Mouse (Mus musculus) left cerebral cortex, postnatal 4 days (tissue): Measurements from ENCODE around the gene Tgif1. TPM values are rescaled to one million over a fixed set of nuclear protein-coding genes. Genes with fewer than 3 reads are reported as not detected.

Source experiments
- DNase-seq: peaks from one replicate; pipeline ENCODE4 v3.0.0-alpha.2; 2022
- intact Hi-C: fragments of 180-260 bp; cut with DNase I; formaldehyde crosslinking; loops from one replicate; pipeline ENCODE4 v1.15.1; 2025
- microRNA-seq: library from miRNA; unstranded; fragments of <30 nt; microRNA quantifications from one replicate; pipeline ENCODE4 v1.2.0, GENCODE M21; 2022
- total RNA-seq, 2 experiments: library from RNA; stranded (reverse); gene quantifications; 2 replicates each; pipeline ENCODE4 v1.2.3; 2021

Tgif1 gene
- total RNA-seq, 2 experiments from 2014 or later = 3.2 to 3.3 TPM

DNA sequence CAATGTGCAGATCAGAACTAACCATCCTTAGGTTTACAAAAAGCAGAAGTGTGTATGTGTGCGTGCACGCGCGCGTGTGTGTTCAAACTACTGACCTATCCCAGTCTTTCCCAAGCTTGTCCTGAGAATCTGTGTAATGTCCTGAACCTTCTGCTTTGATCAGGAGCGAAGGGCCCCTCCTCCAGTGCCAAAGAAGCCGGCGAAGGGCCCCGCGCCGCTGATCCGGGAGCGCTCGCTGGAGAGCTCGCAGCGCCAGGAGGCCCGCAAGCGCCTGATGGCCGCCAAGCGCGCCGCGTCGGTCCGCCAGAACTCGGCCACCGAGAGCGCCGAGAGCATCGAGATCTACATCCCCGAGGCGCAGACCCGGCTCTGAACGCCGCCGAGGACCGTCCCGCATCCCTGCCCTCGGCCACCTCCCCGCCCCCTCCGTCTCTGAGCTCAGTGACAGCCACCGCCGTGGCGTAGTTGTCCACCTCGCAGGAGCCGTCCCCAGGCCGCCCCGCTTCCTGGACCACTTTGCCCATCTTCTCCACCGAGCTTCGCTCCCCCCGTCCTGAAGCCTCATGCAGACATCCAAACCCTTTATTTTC is 35.4 kb downstream of the Tgif1 start:
- intact Hi-C loops = no loop called here
- DNase-seq = peak; percentile 9

GRCm38 (mm10) chr17:70815001-70815400 is 38.3 kb downstream of the Tgif1 start:
- intact Hi-C loops = no loop called here
- no peak for DNase-seq

- no peak for DNase-seq
- intact Hi-C loops = no loop called here
Observed at GRCm38 (mm10) chr17:70810795-70811194, 42.6 kb downstream of the Tgif1 start.

DNA sequence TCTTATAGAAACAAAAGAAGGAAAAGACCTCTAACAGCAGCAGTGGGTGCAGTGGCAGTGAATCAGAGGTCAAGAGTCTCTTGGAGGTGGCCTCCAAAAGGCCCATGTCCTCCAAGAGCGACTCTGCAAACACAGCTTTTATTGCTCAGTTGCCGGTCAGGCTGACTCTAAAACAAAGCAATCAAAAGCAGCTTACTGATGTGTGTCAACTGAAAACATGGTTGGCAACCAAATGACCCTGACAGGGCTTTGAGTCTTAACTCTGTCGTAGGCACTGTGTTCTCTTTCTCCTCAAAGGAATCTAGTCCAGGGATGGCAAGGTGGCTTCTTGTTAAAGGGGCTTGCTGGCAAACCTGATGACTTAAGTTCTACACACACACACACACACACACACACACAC is 43.6 kb downstream of the Tgif1 start:
- intact Hi-C loops = no loop called here
- no peak for DNase-seq

- no peak for DNase-seq
- intact Hi-C loops = no loop called here
Observed at GRCm38 (mm10) chr17:70808837-70809236, 44.5 kb downstream of the Tgif1 start.

GRCm38 (mm10) chr17:70807885-70808284 is 45.5 kb downstream of the Tgif1 start:
- no peak for DNase-seq
- intact Hi-C loops = no loop called here

DNA sequence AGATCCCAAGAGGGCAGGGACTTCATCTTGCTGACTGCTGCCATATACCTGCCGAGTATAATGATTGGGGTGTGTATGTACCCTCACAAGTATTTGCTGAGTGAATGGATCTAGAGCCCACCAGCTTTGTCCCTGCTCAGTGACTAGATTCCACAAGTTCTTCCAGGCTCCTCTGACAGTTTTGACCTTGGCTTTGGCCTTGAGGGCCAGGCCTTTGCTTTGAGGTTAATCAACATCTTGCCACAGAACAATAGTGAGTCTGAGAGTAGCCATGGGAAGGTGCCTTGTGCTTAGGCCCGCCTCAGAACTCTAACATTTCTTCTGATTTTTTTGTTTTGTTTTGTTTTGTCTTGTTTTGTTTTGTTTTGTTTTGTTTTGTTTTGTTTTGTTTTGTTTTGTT is 46.7 kb downstream of the Tgif1 start:
- intact Hi-C loops = no loop called here
- no peak for DNase-seq

DNA sequence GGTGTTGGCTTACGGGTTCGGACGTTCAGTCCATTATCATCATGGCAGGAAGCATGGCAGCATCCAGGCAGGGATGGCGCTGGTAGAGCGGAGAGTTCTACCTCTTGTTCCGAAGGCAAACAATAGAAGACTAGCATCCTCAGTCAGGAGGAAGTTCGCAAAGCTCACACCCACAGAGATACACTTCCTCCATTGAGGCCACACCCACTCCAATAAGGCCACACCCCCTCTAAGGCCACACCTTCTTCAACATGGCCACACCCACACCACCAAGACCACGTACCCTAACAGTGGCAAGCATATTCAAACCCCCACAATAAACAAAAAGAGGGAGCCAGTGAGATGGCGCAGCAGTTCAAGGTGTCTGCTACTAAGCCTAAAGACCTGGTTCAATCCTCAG is 47.5 kb downstream of the Tgif1 start:
- no peak for DNase-seq
- intact Hi-C loops = no loop called here

DNA sequence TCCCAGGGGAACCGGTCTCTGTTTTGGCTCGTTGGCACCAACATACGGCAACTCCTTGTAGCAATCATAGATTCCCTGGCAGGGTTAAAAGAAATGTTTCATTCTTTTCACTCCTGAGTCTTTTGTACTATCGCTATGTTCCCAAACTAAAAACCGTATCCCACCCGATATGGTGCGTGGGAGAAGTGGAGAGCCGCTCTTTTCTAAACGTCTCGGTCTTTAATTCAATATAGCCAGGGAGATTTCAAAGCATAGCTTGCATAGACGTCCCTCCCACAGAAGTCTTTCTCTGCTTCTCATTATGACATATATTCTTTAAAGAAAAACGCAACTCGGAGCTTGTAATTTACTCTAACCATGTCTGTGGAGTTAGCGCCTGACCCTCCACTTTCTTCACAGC is 51.3 kb downstream of the Tgif1 start:
- intact Hi-C loops = no loop called here

DNA sequence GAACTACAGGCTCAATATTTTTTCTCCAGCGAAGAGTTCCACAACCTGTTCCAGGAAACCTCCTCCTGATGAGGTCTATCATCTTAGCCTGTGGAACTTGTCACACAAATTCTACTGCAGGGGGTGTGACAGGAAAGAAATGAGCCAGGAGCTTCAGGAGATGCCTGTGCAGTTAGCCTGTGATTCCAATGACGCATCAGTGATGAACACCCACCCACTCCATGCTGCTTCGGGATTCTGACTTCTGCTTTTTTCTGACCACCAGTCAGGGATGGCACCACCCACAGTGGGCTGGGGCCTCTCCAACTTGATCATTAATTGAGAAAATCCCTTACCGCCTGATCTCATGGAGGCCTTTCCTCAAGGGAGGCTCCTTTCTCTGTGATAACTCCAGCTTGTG is 54.1 kb downstream of the Tgif1 start:
- intact Hi-C loops = no loop called here
- DNase-seq = no peak

More for the DNA sequence above, 51.3 kb downstream of the Tgif1 start:
- DNase-seq = no peak

GRCm38 (mm10) chr17:70797773-70798045 is 55.6 kb downstream of the Tgif1 start:
- intact Hi-C loops = no loop called here
- DNase-seq = no peak

DNA sequence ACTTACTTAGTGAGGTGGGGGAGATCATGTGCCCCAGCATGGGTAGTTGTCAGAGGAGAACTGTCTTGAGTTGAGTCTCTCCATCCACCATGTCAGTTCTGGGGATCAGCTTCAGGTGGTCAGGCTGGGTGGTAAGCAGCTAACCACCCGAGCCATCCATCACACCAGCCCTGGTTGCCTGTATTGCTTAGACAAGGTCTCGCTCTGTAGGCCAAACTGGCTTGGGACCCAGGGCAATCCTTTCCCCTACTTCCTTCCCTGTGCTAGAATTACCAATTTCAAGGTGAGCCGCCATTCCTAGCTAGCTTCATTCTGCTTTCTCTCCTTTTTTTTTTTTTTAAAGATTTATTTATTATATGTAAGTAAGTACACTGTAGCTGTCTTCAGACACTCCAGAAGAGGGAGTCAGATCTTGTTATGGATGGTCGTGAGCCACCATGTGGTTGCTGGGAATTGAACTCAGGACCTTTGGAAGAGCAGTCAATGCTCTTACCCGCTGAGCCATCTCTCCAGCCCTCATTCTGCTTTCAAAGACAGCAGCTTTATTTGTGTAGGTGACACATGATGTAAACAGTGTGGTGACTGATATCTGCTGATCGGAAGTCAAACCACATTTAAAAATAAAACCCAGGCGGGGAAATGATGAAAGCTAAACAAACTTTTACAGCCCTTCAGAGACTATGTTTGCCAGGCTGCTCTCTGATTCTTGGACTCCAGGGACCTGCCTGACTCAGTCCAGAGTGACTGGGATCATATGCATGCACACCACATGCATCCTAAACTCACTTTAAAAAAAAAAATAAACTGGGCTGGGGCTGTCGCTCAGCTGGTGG is 56.2 kb downstream of the Tgif1 start:
- no peak for DNase-seq
- intact Hi-C loops = no loop called here

- no peak for DNase-seq
- intact Hi-C loops = no loop called here
Observed at GRCm38 (mm10) chr17:70795196-70795595, 58.1 kb downstream of the Tgif1 start.

GRCm38 (mm10) chr17:70794722-70795121 is 58.6 kb downstream of the Tgif1 start:
- no peak for DNase-seq
- intact Hi-C loops = no loop called here

DNA sequence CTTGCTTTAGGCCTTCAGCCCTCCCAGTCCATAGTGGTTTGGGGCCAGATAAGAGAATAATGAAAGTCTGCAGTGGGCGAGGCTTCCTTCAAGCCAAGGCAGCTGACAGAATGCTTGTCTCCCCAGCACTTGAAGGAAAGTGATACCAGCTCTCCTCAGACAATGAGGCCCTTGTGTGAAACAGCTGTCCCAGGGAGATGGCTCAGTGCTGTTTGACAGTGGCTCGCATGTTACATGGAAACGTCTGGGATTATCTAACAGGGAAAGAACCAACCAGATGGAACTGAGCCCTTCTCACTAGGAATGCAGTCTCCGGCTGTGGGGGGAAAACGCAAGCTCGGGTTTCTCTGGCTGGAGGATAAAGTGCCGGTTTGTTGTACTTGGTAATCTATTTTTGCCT is 59.1 kb downstream of the Tgif1 start:
- peak; percentile 18 for DNase-seq
- intact Hi-C loops = no loop called here

Small RNA genes lying within 50 kb of the gene (microRNA-seq; reads per million reads assigned to microRNA genes)
- gene Mir1195 = not detected

Other genes starting within 250 kb of the Tgif1 start
- 1 to 10 TPM; 1.8 to 2.1 TPM for gene Myom1, start 149.1 kb upstream of the Tgif1 start, total RNA-seq
- gene Myl12a, start 149.3 kb upstream of the Tgif1 start, total RNA-seq = 10 to 100 TPM; 43.7 to 53.6 TPM